Mouse (Mus musculus) cerebellum, adult 8-10 months (tissue): ENCODE measurements at regions not wholly inside any gene's neighbourhood (a gene's known extent, or its start where the extent isn't known, plus 50 kb on each side); places are given as distances from the start of the nearest gene placed in this dataset.

Source experiments
- DNase-seq: peaks from one replicate; pipeline ENCODE4 v3.0.0; 2022

- DNase-seq = no peak
Measured at GRCm38 (mm10) chr3:63542638-63543408, 59.1 kb upstream of the Gm34302 start.

GRCm38 (mm10) chr3:63538881-63539280 lies 55.2 kb upstream of the Gm34302 start:
- DNase-seq = no peak

GRCm38 (mm10) chr3:63534141-63534540 lies 50.5 kb upstream of the Gm34302 start:
- no peak for DNase-seq
